Mouse (Mus musculus) lung, adult 2 months (tissue): Measurements from ENCODE around the gene Trib2.

Source experiments
- CTCF ChIP-seq: fragments of 200-500 bp; IDR thresholded peaks from 2 replicates; pipeline ENCODE4 v1.5.1; 2011; ENCODE audit warnings: mild to moderate bottlenecking, low read length, control low read depth; ENCODE audit not compliant: insufficient read depth
- POLR2A ChIP-seq: fragments of 200-500 bp; IDR thresholded peaks from 2 replicates; pipeline ENCODE4 v1.6.1; 2011; ENCODE audit warnings: low read depth, mild to moderate bottlenecking, control low read depth, low read length, borderline replicate concordance; ENCODE audit errors: extremely low read depth

GRCm38 (mm10) chr12:15749646-15750195 is 67.0 kb downstream of the Trib2 start:
- no peak for TF ChIP-seq POLR2A
- no peak for TF ChIP-seq CTCF
